Mouse (Mus musculus): ENCODE results near the gene Crybg1. TPM values are rescaled to one million over a fixed set of nuclear protein-coding genes. Genes with fewer than 3 reads are reported as not detected.

Gene Crybg1
- 0.20 and 0.21 TPM in 2 replicates for polyA plus RNA-seq (2014; fragmentation: Nextera tagmentation; extraction: Ambion mirVana)

- Histone ChIP-seq H3K9me3 (ENCODE audit: control insufficient read depth, low read length) (no peaks in the 10 kb centered on the region), H3K9ac (no peak within 1 kb of the TSS), H3K27ac (no peak within 1 kb of the TSS), H3K4me3 (replicated peaks; ENCODE audit: low read length) (peak within 1 kb of the TSS; percentile 26), H3K36me3 (replicated peaks; ENCODE audit: control insufficient read depth, insufficient read depth) (no peaks in the 10 kb centered on the region), H3K4me2 (replicated peaks) (peak within 1 kb of the TSS; percentile 53), H3K27me3 (ENCODE audit: control insufficient read depth, insufficient read depth, low read length) (peaks cover 18% of the 10 kb centered on the region; the same call in 1 of the 2 replicates), H3K4me1 (replicated peaks; ENCODE audit: control insufficient read depth, insufficient read depth, low read length) (peaks cover 4% of the 10 kb centered on the region; the same call in 1 of the 2 replicates)
- 5% methylated on average over 51 of the region's 53 CpGs for WGBS
- ATAC-seq (ENCODE audit: low FRiP score) (peak; percentile 46; the same call in 1 of the 2 replicates), DNase-seq (ENCODE audit: low spot score) (peak; percentile 30)
These were observed at the start of gene Crybg1 for GRCm38 (mm10) chr10:44148337-44149317. Gene Crybg1 (minus strand): TSS chr10:44148853.

- WGBS: 0% methylated on average over 1 of the region's 1 CpGs
- DNase-seq (ENCODE audit: low spot score): peak; percentile 65
- H3K4me1 ChIP-seq (replicated peaks; ENCODE audit: control insufficient read depth, insufficient read depth, low read length): no peaks in the 10 kb centered on the region
These were observed 28.7 kb upstream of the Crybg1 start for GRCm38 (mm10) chr10:44177365-44177764.

GRCm38 (mm10) chr10:44176548-44176947, 27.9 kb upstream of the Crybg1 start:
- H3K4me3 ChIP-seq (replicated peaks; ENCODE audit: low read length): no peak overlapping the region
- no peak overlapping the region for H3K27ac ChIP-seq
- no peaks in the 10 kb centered on the region for H3K9me3 ChIP-seq (ENCODE audit: control insufficient read depth, low read length)
- DNase-seq (ENCODE audit: low spot score) (no peak), ATAC-seq (ENCODE audit: low FRiP score) (no peak)
- no peaks in the 10 kb centered on the region for H3K4me1 ChIP-seq (replicated peaks; ENCODE audit: control insufficient read depth, insufficient read depth, low read length)
- H3K9ac ChIP-seq: no peak overlapping the region
- H3K36me3 ChIP-seq (replicated peaks; ENCODE audit: control insufficient read depth, insufficient read depth): no peaks in the 10 kb centered on the region
- no peaks in the 10 kb centered on the region for H3K27me3 ChIP-seq (ENCODE audit: control insufficient read depth, insufficient read depth, low read length)
- H3K4me2 ChIP-seq (replicated peaks): no peak overlapping the region

More at GRCm38 (mm10) chr10:44177365-44177764, 28.7 kb upstream of the Crybg1 start:
- H3K9ac ChIP-seq: no peak overlapping the region
- H3K9me3 ChIP-seq (ENCODE audit: control insufficient read depth, low read length): no peaks in the 10 kb centered on the region
- H3K36me3 ChIP-seq (replicated peaks; ENCODE audit: control insufficient read depth, insufficient read depth): no peaks in the 10 kb centered on the region
- ATAC-seq (ENCODE audit: low FRiP score): no peak
- H3K27me3 ChIP-seq (ENCODE audit: control insufficient read depth, insufficient read depth, low read length): no peaks in the 10 kb centered on the region
- no peak overlapping the region for H3K4me2 ChIP-seq (replicated peaks)
- H3K4me3 ChIP-seq (replicated peaks; ENCODE audit: low read length): no peak overlapping the region
- no peak overlapping the region for H3K27ac ChIP-seq

- no peak for ATAC-seq (ENCODE audit: low FRiP score)
- 96% methylated on average over 5 of the region's 5 CpGs for WGBS
- Histone ChIP-seq H3K27me3 (ENCODE audit: control insufficient read depth, insufficient read depth, low read length) (no peaks in the 10 kb centered on the region), H3K4me1 (replicated peaks; ENCODE audit: control insufficient read depth, insufficient read depth, low read length) (no peaks in the 10 kb centered on the region), H3K27ac (no peak overlapping the region), H3K36me3 (replicated peaks; ENCODE audit: control insufficient read depth, insufficient read depth) (no peaks in the 10 kb centered on the region), H3K4me3 (replicated peaks; ENCODE audit: low read length) (no peak overlapping the region), H3K4me2 (replicated peaks) (no peak overlapping the region), H3K9me3 (ENCODE audit: control insufficient read depth, low read length) (no peaks in the 10 kb centered on the region), H3K9ac (no peak overlapping the region)
- no peak for DNase-seq (ENCODE audit: low spot score)
These were observed 27.5 kb upstream of the Crybg1 start for GRCm38 (mm10) chr10:44176120-44176519.

GRCm38 (mm10) chr10:44170145-44170544, 21.5 kb upstream of the Crybg1 start:
- no peaks in the 10 kb centered on the region for H3K4me1 ChIP-seq (replicated peaks; ENCODE audit: control insufficient read depth, insufficient read depth, low read length)
- no peak overlapping the region for H3K27ac ChIP-seq
- H3K9me3 ChIP-seq (ENCODE audit: control insufficient read depth, low read length): no peaks in the 10 kb centered on the region
- ATAC-seq (ENCODE audit: low FRiP score): no peak
- no peak overlapping the region for H3K9ac ChIP-seq
- DNase-seq (ENCODE audit: low spot score): no peak
- no peaks in the 10 kb centered on the region for H3K27me3 ChIP-seq (ENCODE audit: control insufficient read depth, insufficient read depth, low read length)
- H3K36me3 ChIP-seq (replicated peaks; ENCODE audit: control insufficient read depth, insufficient read depth): no peaks in the 10 kb centered on the region
- H3K4me3 ChIP-seq (replicated peaks; ENCODE audit: low read length): no peak overlapping the region
- H3K4me2 ChIP-seq (replicated peaks): no peak overlapping the region
- WGBS: 82% methylated on average over 12 of the region's 12 CpGs

GRCm38 (mm10) chr10:44167061-44167460, 18.4 kb upstream of the Crybg1 start:
- H3K36me3 ChIP-seq (replicated peaks; ENCODE audit: control insufficient read depth, insufficient read depth): no peaks in the 10 kb centered on the region
- H3K9me3 ChIP-seq (ENCODE audit: control insufficient read depth, low read length): no peaks in the 10 kb centered on the region
- 54% methylated on average over 5 of the region's 5 CpGs for WGBS
- no peaks in the 10 kb centered on the region for H3K27me3 ChIP-seq (ENCODE audit: control insufficient read depth, insufficient read depth, low read length)
- H3K4me1 ChIP-seq (replicated peaks; ENCODE audit: control insufficient read depth, insufficient read depth, low read length): no peaks in the 10 kb centered on the region
- no peak overlapping the region for H3K4me2 ChIP-seq (replicated peaks)
- H3K4me3 ChIP-seq (replicated peaks; ENCODE audit: low read length): no peak overlapping the region
- ATAC-seq (ENCODE audit: low FRiP score): no peak
- no peak overlapping the region for H3K9ac ChIP-seq
- no peak overlapping the region for H3K27ac ChIP-seq
- DNase-seq (ENCODE audit: low spot score): no peak

GRCm38 (mm10) chr10:44164258-44164975, 15.8 kb upstream of the Crybg1 start:
- H3K9ac ChIP-seq: no peak overlapping the region
- H3K27me3 ChIP-seq (ENCODE audit: control insufficient read depth, insufficient read depth, low read length): no peaks in the 10 kb centered on the region
- H3K36me3 ChIP-seq (replicated peaks; ENCODE audit: control insufficient read depth, insufficient read depth): no peaks in the 10 kb centered on the region
- no peaks in the 10 kb centered on the region for H3K4me1 ChIP-seq (replicated peaks; ENCODE audit: control insufficient read depth, insufficient read depth, low read length)
- no peak overlapping the region for H3K4me3 ChIP-seq (replicated peaks; ENCODE audit: low read length)
- 87% methylated on average over 8 of the region's 8 CpGs for WGBS
- H3K27ac ChIP-seq: no peak overlapping the region
- H3K4me2 ChIP-seq (replicated peaks): no peak overlapping the region
- ATAC-seq (ENCODE audit: low FRiP score) (no peak), DNase-seq (ENCODE audit: low spot score) (no peak)
- H3K9me3 ChIP-seq (ENCODE audit: control insufficient read depth, low read length): no peaks in the 10 kb centered on the region

GRCm38 (mm10) chr10:44163028-44163427, 14.4 kb upstream of the Crybg1 start:
- no peak overlapping the region for H3K4me3 ChIP-seq (replicated peaks; ENCODE audit: low read length)
- 88% methylated on average over 4 of the region's 4 CpGs for WGBS
- no peaks in the 10 kb centered on the region for H3K9me3 ChIP-seq (ENCODE audit: control insufficient read depth, low read length)
- ATAC-seq (ENCODE audit: low FRiP score): no peak
- no peak overlapping the region for H3K4me2 ChIP-seq (replicated peaks)
- H3K9ac ChIP-seq: no peak overlapping the region
- no peak for DNase-seq (ENCODE audit: low spot score)
- H3K4me1 ChIP-seq (replicated peaks; ENCODE audit: control insufficient read depth, insufficient read depth, low read length): no peaks in the 10 kb centered on the region
- no peaks in the 10 kb centered on the region for H3K36me3 ChIP-seq (replicated peaks; ENCODE audit: control insufficient read depth, insufficient read depth)
- H3K27ac ChIP-seq: no peak overlapping the region
- no peaks in the 10 kb centered on the region for H3K27me3 ChIP-seq (ENCODE audit: control insufficient read depth, insufficient read depth, low read length)

GRCm38 (mm10) chr10:44160150-44160549, 11.5 kb upstream of the Crybg1 start:
- Histone ChIP-seq H3K4me1 (replicated peaks; ENCODE audit: control insufficient read depth, insufficient read depth, low read length) (no peaks in the 10 kb centered on the region), H3K36me3 (replicated peaks; ENCODE audit: control insufficient read depth, insufficient read depth) (no peaks in the 10 kb centered on the region), H3K27ac (no peak overlapping the region), H3K9ac (no peak overlapping the region), H3K27me3 (ENCODE audit: control insufficient read depth, insufficient read depth, low read length) (no peaks in the 10 kb centered on the region), H3K4me3 (replicated peaks; ENCODE audit: low read length) (no peak overlapping the region), H3K4me2 (replicated peaks) (no peak overlapping the region), H3K9me3 (ENCODE audit: control insufficient read depth, low read length) (no peaks in the 10 kb centered on the region)
- ATAC-seq (ENCODE audit: low FRiP score) (no peak; the same call in 1 of the 2 replicates), DNase-seq (ENCODE audit: low spot score) (peak; percentile 40)
- 53% methylated on average over 4 of the region's 4 CpGs for WGBS
